Mouse (Mus musculus): ENCODE measurements around the gene Tmem138.

GRCm38 (mm10) chr19:10561558-10562314 is 15.4 kb downstream of the Tmem138 start:
- no peak for TF ChIP-seq GATA1 (IDR thresholded peaks at IDR 0.05; ENCODE audit: low read length)
- no peak for TF ChIP-seq TAL1 (IDR thresholded peaks at IDR 0.05; ENCODE audit: low read length)
